Mouse (Mus musculus): ENCODE data around the gene Gm20388.

DNA sequence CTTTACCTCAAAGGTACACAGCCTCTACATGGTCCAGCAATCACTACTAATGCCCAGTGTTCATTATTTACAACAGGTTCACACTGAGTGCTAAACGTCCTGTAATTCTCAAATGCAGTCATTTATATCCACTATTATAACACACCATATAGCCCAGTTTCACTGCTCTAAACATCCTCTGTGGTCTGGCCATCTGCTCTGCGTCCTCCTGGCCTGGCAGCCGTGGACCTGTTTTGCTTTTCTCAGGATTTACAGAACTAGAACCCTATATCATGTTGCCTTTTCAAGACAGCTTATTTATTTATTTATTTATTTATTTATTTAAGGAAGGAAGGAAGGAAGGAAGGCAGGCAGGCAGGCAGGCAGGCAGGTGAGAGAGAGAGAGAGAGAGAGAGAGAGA is 3017.2 kb downstream of the Gm20388 start:
- TF ChIP-seq CTCF (IDR thresholded peaks at IDR 0.05; ENCODE audit: borderline replicate concordance, extremely low read depth, insufficient read depth, insufficient read length) (no peak), POLR2A (IDR thresholded peaks at IDR 0.05; ENCODE audit: borderline replicate concordance, extremely low read depth, insufficient read depth, insufficient read length, poor library complexity, severe bottlenecking) (no peak)

Measured in brain, embryonic 14.5 days (tissue).